Mouse (Mus musculus) left cerebral cortex, adult 11 months (tissue): ENCODE data around the gene Tomm6.

Source experiments
- DNase-seq: peaks from one replicate; pipeline ENCODE4 v3.0.0; 2022; ENCODE audit warnings: low spot score

The Tomm6 gene

DNA sequence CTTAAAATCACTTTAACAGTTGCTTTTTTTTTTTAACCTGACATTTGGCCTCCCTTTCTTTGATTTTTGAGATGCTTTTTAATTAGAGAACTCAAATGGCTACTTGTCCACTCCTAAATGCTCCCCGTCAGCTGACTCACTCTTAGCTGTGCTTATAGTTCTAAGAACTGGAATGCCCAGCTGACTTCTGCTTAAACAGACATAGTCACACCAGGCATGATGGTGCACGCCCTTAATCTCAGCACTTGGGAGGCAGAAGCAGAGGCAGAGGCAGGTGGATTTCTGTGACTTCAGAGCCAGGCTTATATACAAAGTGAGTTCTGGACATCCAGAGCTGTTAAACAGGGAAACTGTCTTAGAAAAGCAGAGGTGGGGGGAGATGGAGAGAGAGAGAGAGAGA is 36.2 kb downstream of the Tomm6 start:
- no peak for DNase-seq

DNA sequence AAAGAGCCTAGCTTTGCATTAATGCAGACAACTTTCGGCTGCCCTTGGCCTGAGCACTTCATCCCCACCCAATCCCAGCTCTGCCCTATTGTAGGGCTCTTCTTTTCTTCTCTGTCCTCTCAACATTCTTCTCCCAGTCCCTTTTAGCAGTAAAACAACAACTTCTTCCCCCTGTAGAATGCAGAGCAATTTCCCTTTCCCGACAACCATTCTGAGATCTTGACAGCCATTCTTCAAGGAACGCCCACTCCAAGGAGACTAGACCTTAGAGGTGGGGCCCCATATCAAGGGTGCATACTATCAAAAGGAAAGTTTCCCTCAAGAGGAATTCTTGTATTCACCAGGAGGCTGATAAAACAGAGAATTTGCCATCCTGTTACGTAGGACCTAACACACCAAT is 39.2 kb downstream of the Tomm6 start:
- no peak for DNase-seq

DNA sequence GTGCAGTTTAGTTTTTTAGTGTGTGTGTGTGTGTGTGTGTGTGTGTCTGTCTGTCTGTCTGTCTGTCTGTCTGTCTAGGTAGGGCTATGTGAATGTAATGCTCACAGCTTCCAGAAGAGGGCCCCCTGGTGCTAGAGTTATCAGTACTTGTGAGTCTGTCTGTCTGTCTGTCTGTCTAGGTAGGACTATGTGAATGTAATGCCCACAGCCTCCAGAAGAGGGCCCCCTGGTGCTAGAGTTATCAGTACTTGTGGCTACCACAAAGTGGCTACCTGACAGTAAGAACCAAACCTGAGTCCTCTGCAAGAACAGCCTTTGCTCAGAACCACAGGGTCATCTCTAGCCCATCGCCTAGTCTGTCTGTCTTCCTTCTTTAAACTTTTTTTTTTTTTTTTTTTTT is 41.5 kb downstream of the Tomm6 start:
- peak; percentile 51 for DNase-seq

DNA sequence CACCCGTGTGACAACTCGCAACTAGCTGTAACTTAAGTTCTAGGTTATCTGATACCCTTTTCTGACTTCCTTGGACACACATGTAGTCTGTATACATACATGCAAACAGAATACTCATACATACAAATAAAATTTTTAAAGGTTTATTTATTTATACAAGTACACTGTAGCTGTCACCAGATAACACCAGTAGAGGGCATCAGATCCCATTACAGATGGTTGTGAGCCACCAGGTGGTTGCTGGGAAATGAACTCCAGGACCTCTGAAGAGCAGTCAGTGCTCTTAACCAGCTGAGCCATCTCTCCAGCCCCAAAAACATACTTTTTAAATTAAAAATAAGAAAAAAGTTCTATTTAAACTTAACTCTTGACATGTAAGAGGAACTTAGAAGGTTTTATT is 45.2 kb downstream of the Tomm6 start:
- no peak for DNase-seq
